Mouse (Mus musculus) liver, embryonic 15.5 days (tissue): ENCODE measurements around the gene Cmtm5. TPM values are rescaled to one million over a fixed set of nuclear protein-coding genes. Genes with fewer than 3 reads are reported as not detected.

Source experiments
- ATAC-seq: fragments of 200-750 bp; cut with Nextera tagmentation; 2 replicates; pipeline ENCODE4 v1.8.0; 2017; ENCODE audit warnings: moderate number of reproducible peaks, mild to moderate bottlenecking, moderate library complexity; ENCODE audit not compliant: insufficient read depth
- H3K27ac ChIP-seq: fragments of 300-500 bp; sonication (generic); replicated peaks from 2 replicates; pipeline ENCODE4 v1.5.1; 2015; ENCODE audit warnings: mild to moderate bottlenecking, inconsistent platforms
- H3K27me3 ChIP-seq: fragments of 300-500 bp; sonication (generic); 2 replicates; pipeline ENCODE4 v1.6.1; 2015; ENCODE audit warnings: mild to moderate bottlenecking, inconsistent platforms
- H3K36me3 ChIP-seq: fragments of 300-500 bp; sonication (generic); replicated peaks from 2 replicates; pipeline ENCODE4 v1.6.1; 2015; ENCODE audit warnings: moderate library complexity, mild to moderate bottlenecking, inconsistent platforms
- H3K4me1 ChIP-seq: fragments of 300-500 bp; sonication (generic); replicated peaks from 2 replicates; pipeline ENCODE4 v1.6.1; 2015; ENCODE audit warnings: inconsistent platforms
- H3K4me2 ChIP-seq: fragments of 300-500 bp; sonication (generic); 2 replicates; pipeline ENCODE4 v1.6.1; 2015; ENCODE audit warnings: moderate library complexity, mild to moderate bottlenecking, inconsistent platforms
- H3K4me3 ChIP-seq: fragments of 300-500 bp; sonication (generic); replicated peaks from 2 replicates; pipeline ENCODE4 v1.5.1; 2015; ENCODE audit warnings: mild to moderate bottlenecking, inconsistent platforms
- H3K9ac ChIP-seq: fragments of 300-500 bp; sonication (generic); 2 replicates; pipeline ENCODE4 v1.6.1; 2015; ENCODE audit warnings: moderate library complexity, mild to moderate bottlenecking, inconsistent platforms
- H3K9me3 ChIP-seq: fragments of 300-500 bp; sonication (generic); replicated peaks from 2 replicates; pipeline ENCODE4 v1.6.1; 2016; ENCODE audit warnings: inconsistent platforms
- WGBS: fragments of 180-500 bp; shearing (Covaris S2); methylation state at CpG from one replicate; pipeline ENCODE4 v1.1.7; 2015; ENCODE audit warnings: mixed read lengths; ENCODE audit not compliant: insufficient replicate concordance; 5-methylcytosine and 5-hydroxymethylcytosine counted together
- polyA plus RNA-seq: library from polyadenylated mRNA; unstranded; fragments of >200 nt; fragmentation: Nextera tagmentation; extraction: Ambion mirVana; gene quantifications from 2 replicates; pipeline ENCODE4 v1.2.1, GENCODE M21; 2015

Gene Cmtm5
- polyA plus RNA-seq, 1 experiment from 2014 or later = 0.18 TPM

DNA sequence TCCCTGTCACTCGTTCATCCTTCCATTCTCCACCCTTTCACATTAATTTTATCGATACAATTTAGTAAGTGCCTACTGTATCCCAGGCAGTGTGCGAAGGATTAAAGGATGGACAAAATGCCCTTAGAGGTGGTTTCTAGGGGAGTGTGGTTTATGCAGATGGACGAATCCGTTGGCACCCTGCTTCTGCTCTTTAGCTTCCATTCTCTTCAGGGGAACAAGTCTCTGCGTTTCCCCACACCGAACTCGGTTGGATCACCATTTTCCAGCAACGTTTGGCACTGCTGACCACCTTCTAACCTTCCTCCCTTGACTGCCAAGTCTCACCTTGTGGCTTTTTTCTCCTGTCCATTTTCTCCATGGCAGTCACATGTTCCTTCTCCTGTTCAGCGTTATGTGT, 22.7 kb upstream of the Cmtm5 start:
- Histone ChIP-seq H3K9ac (0 out of 2 replicates have a peak overlapping the region, but pooled peaks have one; percentile 35), H3K4me3 (peak overlapping the region; percentile 57), H3K36me3 (no peaks in the 10 kb centered on the region), H3K4me1 (peaks cover 3% of the 10 kb centered on the region), H3K27ac (no peak overlapping the region), H3K4me2 (peak overlapping the region; percentile 73), H3K9me3 (no peaks in the 10 kb centered on the region), H3K27me3 (peaks cover 73% of the 10 kb centered on the region)
- ATAC-seq = no peak
- 27% methylated on average over 10 of the region's 10 CpGs for WGBS

DNA sequence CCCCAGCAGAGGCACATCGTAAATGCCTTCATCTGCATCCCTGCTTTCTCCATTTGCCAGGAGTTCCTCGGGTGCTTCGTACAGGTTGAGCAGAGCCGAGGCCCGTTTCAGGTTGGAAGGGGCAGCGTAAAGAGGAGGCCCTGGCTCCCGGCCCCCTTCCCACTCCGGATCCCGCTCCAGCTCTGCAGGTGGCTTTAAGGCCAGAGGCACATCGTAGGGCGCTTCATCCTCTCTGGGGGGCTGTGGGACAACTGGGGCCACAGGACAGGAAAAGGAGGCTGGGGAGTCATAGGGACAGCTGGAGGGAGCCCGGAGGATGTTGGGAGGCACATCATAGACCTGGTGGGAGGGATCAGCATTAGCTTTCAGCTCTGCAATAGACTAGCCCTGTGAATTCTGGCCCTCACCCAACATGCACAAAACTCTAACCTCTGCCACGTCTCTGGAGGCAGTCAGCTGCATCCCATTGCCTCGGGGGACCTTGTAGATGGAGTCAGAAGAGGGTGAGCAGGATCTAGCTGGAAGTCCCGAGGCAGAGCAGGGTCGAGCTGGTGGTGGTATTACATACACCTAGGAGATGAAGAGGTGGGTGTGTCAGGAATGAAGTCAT, 15.9 kb upstream of the Cmtm5 start:
- 66% methylated on average over 16 of the region's 16 CpGs for WGBS
- H3K4me1 ChIP-seq = peaks cover 10% of the 10 kb centered on the region
- H3K9me3 ChIP-seq = no peaks in the 10 kb centered on the region
- H3K27ac ChIP-seq = no peak overlapping the region
- H3K9ac ChIP-seq = no peak overlapping the region
- H3K27me3 ChIP-seq = peaks cover 42% of the 10 kb centered on the region
- no peak overlapping the region for H3K4me2 ChIP-seq
- H3K36me3 ChIP-seq = no peaks in the 10 kb centered on the region
- ATAC-seq = no peak
- H3K4me3 ChIP-seq = no peak overlapping the region

DNA sequence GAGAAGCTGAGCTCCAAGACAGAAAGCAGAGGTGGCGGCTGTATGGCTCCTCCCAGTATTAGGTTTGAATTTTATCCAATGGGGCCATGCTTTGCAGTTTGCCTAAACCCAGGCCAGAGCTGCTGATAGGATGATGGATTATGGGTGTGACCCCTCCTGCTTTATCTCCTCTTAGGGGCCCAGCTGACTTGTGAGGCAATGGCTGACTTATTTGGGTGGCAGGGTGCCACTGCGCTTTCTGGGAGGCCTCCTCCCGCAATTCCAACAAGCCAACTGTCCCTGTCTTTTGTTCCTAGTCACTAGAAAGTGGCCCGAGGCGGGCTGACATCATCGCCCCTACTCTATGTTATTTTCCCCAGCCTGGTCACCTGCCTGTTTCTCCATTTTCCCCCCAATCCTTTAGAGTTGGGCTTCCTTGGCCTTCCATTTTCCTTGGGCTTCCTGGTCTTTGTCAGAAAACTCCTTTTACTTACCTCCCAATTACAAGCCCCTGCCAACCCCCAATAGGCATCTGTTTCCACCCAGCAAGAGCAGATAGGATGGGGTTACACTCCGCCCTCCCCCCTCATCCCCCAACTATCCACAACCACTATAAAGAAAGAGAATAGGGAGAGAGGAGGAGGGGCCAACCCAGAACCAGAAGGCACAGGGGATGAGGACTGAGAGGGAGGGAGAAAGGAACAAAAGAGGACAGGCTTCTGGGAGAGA, 11.3 kb upstream of the Cmtm5 start:
- 52% methylated on average over 7 of the region's 7 CpGs for WGBS
- ATAC-seq = peak; percentile 66
- H3K9me3 ChIP-seq = no peaks in the 10 kb centered on the region
- H3K4me2 ChIP-seq = peak overlapping the region; percentile 44
- H3K27me3 ChIP-seq = peaks cover 74% of the 10 kb centered on the region
- no peak overlapping the region for H3K4me3 ChIP-seq
- no peak overlapping the region for H3K9ac ChIP-seq
- no peak overlapping the region for H3K27ac ChIP-seq
- H3K4me1 ChIP-seq = peaks cover 19% of the 10 kb centered on the region
- H3K36me3 ChIP-seq = no peaks in the 10 kb centered on the region

DNA sequence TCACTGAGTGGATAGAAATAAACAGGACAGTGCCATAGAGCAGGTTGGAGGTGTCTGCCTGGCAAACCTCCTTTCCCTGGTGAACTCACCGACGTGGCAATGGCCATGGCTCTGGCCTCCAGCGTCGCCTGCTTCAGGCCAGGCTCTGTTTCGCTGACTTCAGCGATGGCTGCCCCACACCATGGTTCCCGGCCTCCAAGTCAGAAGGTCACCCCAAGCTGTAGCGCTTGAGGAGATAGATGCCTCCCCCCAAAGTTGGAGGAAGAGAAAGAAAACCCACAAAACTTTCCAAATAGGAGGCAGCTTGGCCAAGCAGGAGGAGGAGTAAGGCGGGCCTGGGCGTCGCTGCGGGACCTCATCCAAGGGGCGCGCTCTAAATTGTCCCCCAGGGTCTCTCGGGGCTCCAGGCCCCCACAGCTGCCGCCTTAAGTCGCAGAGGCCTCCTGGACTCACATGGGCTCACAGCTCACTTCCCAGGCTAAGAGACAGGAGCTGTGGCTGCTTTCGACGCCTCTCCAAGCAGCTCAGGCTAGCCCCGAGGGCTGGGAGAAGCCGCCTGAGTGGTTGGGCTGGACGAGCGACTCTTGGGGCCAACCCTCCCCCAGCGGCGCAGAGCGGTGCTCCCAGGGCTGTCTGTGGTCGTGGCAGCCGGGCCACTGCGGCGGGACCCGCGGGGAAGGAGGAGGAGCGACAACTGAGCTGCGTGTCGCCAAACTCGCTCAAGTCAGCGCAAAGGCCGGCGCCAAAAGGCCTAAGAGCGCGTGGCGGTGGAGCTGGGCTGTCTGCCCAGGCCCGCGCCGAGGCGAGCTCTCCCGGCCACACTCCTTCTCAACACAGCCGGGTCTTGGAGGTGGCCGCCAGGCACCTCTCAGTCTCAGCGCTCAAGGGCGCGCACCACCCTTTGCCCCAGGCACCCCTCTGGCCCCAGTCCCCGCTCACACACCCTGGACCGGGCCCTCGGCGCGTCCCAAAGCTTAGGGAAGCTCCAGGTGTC, 10.4 kb upstream of the Cmtm5 start, which contains the start of gene Efs:
Gene Efs (minus strand): TSS at position 778 of the 994 bp plus-strand sequence.
- Histone ChIP-seq H3K36me3 (no peaks in the 10 kb centered on the region), H3K9ac (no peak within 1 kb of the TSS), H3K27ac (no peak within 1 kb of the TSS; the same call in 1 of the 2 replicates), H3K4me2 (peak within 1 kb of the TSS; percentile 58), H3K9me3 (no peaks in the 10 kb centered on the region), H3K27me3 (peaks cover 80% of the 10 kb centered on the region), H3K4me1 (peaks cover 19% of the 10 kb centered on the region), H3K4me3 (peak within 1 kb of the TSS; percentile 35)
- ATAC-seq = 0 out of 2 replicates have a peak, but pooled peaks have one; percentile 24
- 8% methylated on average over 57 of the region's 57 CpGs for WGBS

DNA sequence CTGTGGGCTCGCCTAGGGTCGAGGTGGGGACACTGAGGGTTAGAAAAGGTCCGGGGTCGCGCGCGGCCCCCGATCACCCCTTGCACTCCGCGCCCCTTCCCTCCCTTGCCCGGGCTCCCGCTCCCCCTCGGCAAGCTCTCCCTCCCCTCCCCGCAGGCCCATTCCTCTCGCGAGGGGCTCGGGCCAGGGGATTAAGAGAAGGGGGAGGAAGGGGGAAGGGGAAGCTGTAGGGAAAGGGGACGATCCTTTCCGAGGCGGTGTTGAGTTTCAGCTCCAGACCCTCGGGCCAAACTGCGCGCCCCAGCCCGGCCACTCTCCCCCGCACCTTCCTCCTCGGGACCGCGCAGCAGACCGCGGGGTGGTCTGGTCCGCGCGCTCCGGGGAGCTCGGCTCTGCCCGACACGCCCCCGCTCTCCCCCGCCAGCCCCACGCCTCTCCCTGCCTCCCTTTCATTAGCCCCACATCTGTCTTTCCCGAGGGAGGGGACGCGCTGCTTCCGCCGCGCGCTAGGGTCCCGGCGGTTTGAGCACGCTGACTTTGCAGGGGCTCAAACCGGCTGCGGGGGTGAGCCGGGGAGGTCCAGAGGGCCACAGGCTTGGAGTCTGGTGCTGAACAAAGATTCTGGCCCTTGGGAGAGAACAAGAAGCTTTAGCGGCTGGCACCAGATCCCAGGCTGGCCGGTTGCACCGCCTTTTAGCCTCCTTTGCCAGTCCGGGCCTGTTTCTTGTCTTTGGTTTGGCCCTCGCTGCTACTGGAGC, 9.5 kb upstream of the Cmtm5 start:
- Histone ChIP-seq H3K27ac (no peak overlapping the region), H3K9ac (no peak overlapping the region), H3K4me1 (peaks cover 19% of the 10 kb centered on the region), H3K9me3 (no peaks in the 10 kb centered on the region), H3K27me3 (peaks cover 83% of the 10 kb centered on the region), H3K4me2 (peak overlapping the region; percentile 58), H3K36me3 (no peaks in the 10 kb centered on the region), H3K4me3 (peak overlapping the region; percentile 35)
- WGBS = 3% methylated on average over 53 of the region's 58 CpGs
- ATAC-seq = no peak

DNA sequence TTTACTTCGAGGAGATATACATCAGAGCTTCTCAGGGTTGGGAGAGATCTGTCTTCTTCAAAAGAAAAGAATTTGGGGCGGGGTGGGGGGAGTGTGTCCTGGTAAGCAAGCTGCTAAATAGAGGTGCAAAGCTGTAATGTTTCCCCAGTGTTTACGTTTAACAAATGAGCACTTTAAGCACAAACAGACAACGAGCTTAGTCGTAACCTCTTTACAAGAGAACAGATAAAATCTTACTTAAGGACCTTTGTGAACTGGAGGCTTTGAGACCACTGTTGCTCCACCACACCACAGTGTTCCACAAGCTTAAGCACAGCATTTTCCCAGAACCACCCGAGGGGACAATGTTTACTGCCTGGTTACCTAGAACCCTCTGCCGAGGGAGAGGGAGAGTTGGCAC, 8.8 kb upstream of the Cmtm5 start:
- peaks cover 78% of the 10 kb centered on the region for H3K27me3 ChIP-seq
- no peak overlapping the region for H3K9ac ChIP-seq
- no peak overlapping the region for H3K27ac ChIP-seq
- H3K4me1 ChIP-seq = peaks cover 19% of the 10 kb centered on the region
- no peaks in the 10 kb centered on the region for H3K36me3 ChIP-seq
- no peak overlapping the region for H3K4me2 ChIP-seq
- H3K4me3 ChIP-seq = no peak overlapping the region
- H3K9me3 ChIP-seq = no peaks in the 10 kb centered on the region
- 23% methylated on average over 7 of the region's 7 CpGs for WGBS
- no peak for ATAC-seq

DNA sequence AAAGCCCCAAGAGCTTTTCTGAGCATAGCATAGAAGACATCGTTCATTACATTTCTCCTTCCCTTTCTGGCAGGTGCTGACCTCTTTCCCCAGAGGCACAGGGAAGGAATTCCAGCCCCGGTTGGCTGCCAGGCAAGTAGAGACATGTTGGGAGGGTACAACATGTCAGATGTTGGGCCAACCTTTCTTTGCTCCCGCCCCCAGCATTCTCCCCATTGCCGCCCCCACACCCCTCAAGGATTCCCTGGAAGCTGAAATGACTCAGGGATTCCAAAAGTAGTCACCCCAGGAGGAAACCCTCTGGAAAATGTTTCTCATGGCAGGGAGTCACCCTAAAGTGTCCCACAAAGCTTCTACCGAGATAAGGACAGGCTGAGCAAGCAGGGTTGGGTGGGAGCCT, 6.3 kb upstream of the Cmtm5 start:
- no peak overlapping the region for H3K9ac ChIP-seq
- no peak overlapping the region for H3K4me3 ChIP-seq
- H3K4me2 ChIP-seq = no peak overlapping the region
- H3K4me1 ChIP-seq = peaks cover 13% of the 10 kb centered on the region
- no peak overlapping the region for H3K27ac ChIP-seq
- WGBS = 53% methylated on average over 5 of the region's 5 CpGs
- no peaks in the 10 kb centered on the region for H3K36me3 ChIP-seq
- peaks cover 59% of the 10 kb centered on the region for H3K27me3 ChIP-seq
- no peak for ATAC-seq
- no peaks in the 10 kb centered on the region for H3K9me3 ChIP-seq

DNA sequence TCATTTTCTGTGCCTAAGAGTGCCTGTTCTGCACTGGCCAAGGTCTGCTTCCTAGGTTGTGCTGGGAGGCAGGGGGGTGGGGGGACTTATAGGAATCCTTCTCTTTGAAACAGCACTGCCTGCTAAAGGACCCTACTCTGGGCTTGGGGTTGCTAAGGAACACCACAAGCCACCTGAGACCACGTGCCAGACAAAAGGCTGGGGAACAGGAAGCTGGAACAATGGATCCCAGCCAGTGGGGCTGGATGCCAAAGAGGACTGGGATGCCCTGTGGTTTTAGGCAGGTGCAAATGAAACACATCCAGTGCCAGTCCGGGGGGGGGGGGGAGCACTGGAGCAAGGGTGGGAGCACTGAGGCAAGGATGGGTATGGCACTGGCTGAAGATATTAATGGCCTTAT, 5.6 kb upstream of the Cmtm5 start:
- Histone ChIP-seq H3K36me3 (no peaks in the 10 kb centered on the region), H3K9me3 (no peaks in the 10 kb centered on the region), H3K4me3 (no peak overlapping the region), H3K27me3 (peaks cover 53% of the 10 kb centered on the region), H3K4me2 (no peak overlapping the region), H3K4me1 (peaks cover 7% of the 10 kb centered on the region), H3K27ac (no peak overlapping the region), H3K9ac (no peak overlapping the region)
- 23% methylated on average over 2 of the region's 2 CpGs for WGBS
- ATAC-seq = no peak

DNA sequence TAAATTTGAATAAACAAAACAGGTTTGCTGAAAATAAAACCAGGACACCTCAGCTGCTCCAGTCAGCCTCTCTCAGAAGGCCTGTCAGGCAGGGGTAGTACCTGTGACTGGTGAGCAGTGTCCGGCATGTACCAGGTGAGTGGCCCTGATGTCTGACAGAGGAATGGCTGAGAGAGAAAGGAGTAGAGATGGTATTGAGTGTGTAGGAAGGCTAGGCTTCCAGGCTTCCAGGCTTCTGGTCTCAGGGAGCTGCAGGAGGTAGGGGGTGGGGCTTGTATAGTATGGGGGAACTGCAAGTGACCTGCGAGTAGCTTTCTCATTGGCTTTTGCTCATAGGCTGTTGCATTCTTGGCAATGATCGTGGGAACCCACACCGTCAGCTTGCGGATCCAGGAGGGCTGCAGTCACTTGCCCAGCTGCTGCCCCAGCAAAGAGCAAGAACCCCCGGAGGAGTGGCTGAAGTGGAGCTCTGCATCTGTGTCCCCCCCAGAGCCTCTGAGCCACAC, 3.4 kb upstream of the Cmtm5 start, which contains the start of gene Il25:
Gene Il25 (plus strand): TSS at position 51 of the 506 bp plus-strand sequence.
- no peak within 1 kb of the TSS for H3K9ac ChIP-seq
- no peak for ATAC-seq
- no peak within 1 kb of the TSS for H3K4me3 ChIP-seq
- no peak within 1 kb of the TSS for H3K4me2 ChIP-seq
- 55% methylated on average over 6 of the region's 6 CpGs for whole genome bisulfite sequencing
- no peaks in the 10 kb centered on the region for H3K4me1 ChIP-seq
- no peaks in the 10 kb centered on the region for H3K36me3 ChIP-seq
- no peaks in the 10 kb centered on the region for H3K9me3 ChIP-seq
- peaks cover 30% of the 10 kb centered on the region for H3K27me3 ChIP-seq
- no peak within 1 kb of the TSS for H3K27ac ChIP-seq

DNA sequence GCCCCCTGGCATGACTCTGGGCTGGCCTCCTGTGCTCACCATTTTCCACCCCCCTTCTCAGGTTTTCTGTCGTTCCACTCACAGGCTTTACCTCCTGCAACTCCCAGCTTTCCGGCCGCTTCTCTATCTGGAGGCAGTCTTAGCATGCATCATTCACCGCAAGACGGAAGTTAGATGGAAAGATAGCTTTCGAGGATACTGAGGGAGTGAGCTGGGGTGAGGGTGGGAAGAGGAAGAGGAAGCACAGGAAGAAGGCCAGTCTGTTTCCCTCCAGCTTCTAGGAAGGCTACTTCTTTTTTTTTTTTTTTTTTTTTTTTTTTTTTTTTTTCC, 735 bp downstream of the Cmtm5 start:
- Histone ChIP-seq H3K9ac (no peak overlapping the region), H3K4me2 (no peak overlapping the region), H3K4me3 (no peak overlapping the region), H3K9me3 (no peaks in the 10 kb centered on the region), H3K4me1 (no peaks in the 10 kb centered on the region), H3K27ac (no peak overlapping the region), H3K27me3 (peaks cover 8% of the 10 kb centered on the region; the same call in 1 of the 2 replicates), H3K36me3 (no peaks in the 10 kb centered on the region)
- no peak for ATAC-seq
- 27% methylated on average over 6 of the region's 6 CpGs for WGBS
